In the genomic region with DNA sequence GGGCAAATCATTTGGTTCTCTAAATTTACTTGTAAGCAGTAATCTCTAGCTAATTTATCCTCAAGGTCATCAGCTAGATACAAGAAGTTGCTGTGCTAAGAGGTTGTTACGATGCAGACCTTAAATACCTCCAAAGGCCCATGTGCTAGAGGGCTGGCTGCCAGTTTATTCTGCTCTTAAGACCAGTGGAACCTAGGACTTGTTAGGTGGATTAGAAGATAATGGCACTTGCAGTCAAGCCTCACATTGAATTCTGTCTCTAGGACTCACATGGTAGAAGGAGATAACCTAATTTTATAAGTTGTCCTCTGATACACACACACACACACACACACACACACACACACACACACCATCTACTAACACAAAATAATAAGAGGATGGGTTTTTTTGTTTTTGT, we compare ENCODE assay signal across 22 mouse cellular contexts. TPM values are rescaled to one million over a fixed set of nuclear protein-coding genes. Genes with fewer than 3 reads are reported as not detected.
DNase-seq lines count a peak whose midpoint lies in the region; ATAC-seq and TF ChIP-seq lines count a peak whose summit lies in the region.
"Had no signal": no experiment of that assay in that cellular context is flagged by ENCODE, and none has a peak within 500 bp of the region (broad histone marks: within the 10 kb centered on the region; RNA-seq: fewer than 3 reads in every experiment).

No protein-coding gene starts in this region.

- H3K27ac ChIP-seq in MEL (ENCODE audit: control insufficient read depth, low read depth, low read length), result no peak overlapping the region

- no peak overlapping the region for H3K9ac ChIP-seq in MEL (ENCODE audit: control insufficient read depth, low read depth, low read length, poor library complexity, severe bottlenecking)

- peaks cover 9 to 15% of the 10 kb centered on the region in 2 experiments for H3K27me3 ChIP-seq in MEL (ENCODE audit: control insufficient read depth in 1 of 2, insufficient read depth in 2 of 2, low read length in 2 of 2)
- H3K27me3 ChIP-seq: CH12.LX had no signal

- TF ChIP-seq POLR2A in MEL (IDR thresholded peaks at IDR 0.05; ENCODE audit: control insufficient read depth in 1 of 2, insufficient read depth in 1 of 2, low read depth in 1 of 2, low read length in 2 of 2, poor library complexity in 1 of 2), result no peak

- no peaks in the 10 kb centered on the region for H3K4me1 ChIP-seq in MEL (ENCODE audit: control insufficient read depth in 1 of 2, insufficient read depth in 2 of 2, low read length in 2 of 2)

- no peak for TF ChIP-seq CTCF in MEL (IDR thresholded peaks at IDR 0.05 in 2 of 3, conservative IDR thresholded peaks at IDR 0.05 in 1 of 3; ENCODE audit: control insufficient read depth in 1 of 3, insufficient read depth in 1 of 3, low read depth in 2 of 3, low read length in 3 of 3, poor library complexity in 1 of 3, severe bottlenecking in 1 of 3)

- H3K9me3 ChIP-seq in MEL (replicated peaks; ENCODE audit: insufficient read depth, low read length), result no peaks in the 10 kb centered on the region
- H3K9me3 ChIP-seq: G1E had no signal

- peak; percentile 52 for ATAC-seq in megakaryocyte progenitor cell, adult 5-6 weeks (replicated peaks; ENCODE audit: poor library complexity)
- peak; percentile 66 for ATAC-seq in megakaryocyte-erythroid progenitor cell, adult 5-6 weeks (replicated peaks; ENCODE audit: low FRiP score, low TSS enrichment, poor library complexity, severe bottlenecking)
- ATAC-seq: activated CD4-positive, CD25-positive, alpha-beta regulatory T cell, adult 4 months; CD4-positive, CD25-positive, alpha-beta regulatory T cell, adult 4 months; Patski had no signal

- TF ChIP-seq RAD21 in MEL (IDR thresholded peaks at IDR 0.05; ENCODE audit: low read depth, low read length), result no peak

- no peaks in the 10 kb centered on the region for H3K79me2 ChIP-seq in MEL (ENCODE audit: control insufficient read depth, insufficient read depth, low read length, poor library complexity)

- no peaks in the 10 kb centered on the region; a peak in 2 of 4 replicates for H3K36me3 ChIP-seq in MEL (ENCODE audit: control insufficient read depth in 1 of 2, insufficient read depth in 2 of 2, low read length in 2 of 2)
- H3K36me3 ChIP-seq: G1E had no signal

- peak; percentile 23 for DNase-seq in MEL (ENCODE audit: low read depth, low spot score)
- DNase-seq in kidney, adult 18-20 months, result no peak
- no peak for DNase-seq in urinary bladder, postnatal 36 days (ENCODE audit: low spot score in 2 of 2)
- no peak for DNase-seq in adrenal gland, postnatal 14 days
- DNase-seq: adrenal gland, adult 2 months; adrenal gland, adult 8-10 months; adrenal gland, postnatal 10 days; adrenal gland, postnatal 25 days; adrenal gland, postnatal 36 days; B cell, adult 2 months; cerebellum, adult 11 months; cerebellum, adult 11-12 months; cerebellum, adult 18-20 months; cerebellum, adult 2 months; cerebellum, adult 8-10 months had no signal

- no peak overlapping the region for H3K4me3 ChIP-seq in MEL (ENCODE audit: control insufficient read depth in 1 of 2, insufficient read depth in 1 of 2, low read depth in 2 of 2, low read length in 2 of 2)

- TF ChIP-seq EP300 in MEL (IDR thresholded peaks at IDR 0.05; ENCODE audit: low read depth in 1 of 2, low read length in 2 of 2), result no peak

TF ChIP-seq in MEL, 35 proteins besides CTCF, POLR2A, EP300 and RAD21:
- TF ChIP-seq E2F4 (IDR thresholded peaks at IDR 0.05; ENCODE audit: borderline replicate concordance, low read depth, low read length), result no peak
- no peak for TF ChIP-seq POLR2AphosphoS2 (IDR thresholded peaks at IDR 0.05; ENCODE audit: low read length)
- no peak for TF ChIP-seq MXI1 (IDR thresholded peaks at IDR 0.05; ENCODE audit: low read depth, low read length)
- TF ChIP-seq CHD1 (IDR thresholded peaks at IDR 0.05; ENCODE audit: low read depth, low read length), result no peak
- TF ChIP-seq MAX (IDR thresholded peaks at IDR 0.05; ENCODE audit: low read length), result no peak
- no peak for TF ChIP-seq ELF1 (IDR thresholded peaks at IDR 0.05; ENCODE audit: low read depth, low read length)
- no peak for TF ChIP-seq NRF1 (IDR thresholded peaks at IDR 0.05; ENCODE audit: insufficient read depth, low read depth, low read length, poor library complexity, severe bottlenecking)
- no peak for TF ChIP-seq SMC3 (IDR thresholded peaks at IDR 0.05; ENCODE audit: low read depth, low read length)
- TF ChIP-seq GABPA (IDR thresholded peaks at IDR 0.05; ENCODE audit: low read depth, low read length), result no peak
- no peak for TF ChIP-seq MYB (IDR thresholded peaks at IDR 0.05; ENCODE audit: low read depth, low read length)
- TF ChIP-seq POLR2AphosphoS5 (IDR thresholded peaks at IDR 0.05; ENCODE audit: borderline replicate concordance, low read depth, low read length), result no peak
- no peak for TF ChIP-seq MYC (IDR thresholded peaks at IDR 0.05; ENCODE audit: low read depth, low read length)
- no peak for TF ChIP-seq RCOR1 (IDR thresholded peaks at IDR 0.05; ENCODE audit: low read depth, low read length)

RNA-seq across cellular contexts. Expression of a gene that starts 5.3 kb away (rescaled TPM):
- total RNA-seq in MEL (2012; rRNA removed), result 4.0 and 4.4 TPM in 2 replicates
- 100 to 1,000 TPM in 1 of 2 experiments, 1 to 10 TPM in 1; 5.9 to 225 TPM for polyA plus RNA-seq in MEL (2012; ENCODE audit: insufficient read depth in 1 of 2, insufficient read length in 2 of 2, low read depth in 1 of 2, low replicate concordance in 2 of 2, missing spikeins in 1 of 2)
- 30.5 and 32.5 TPM in 2 replicates for total RNA-seq in megakaryocyte progenitor cell, adult 5-6 weeks (2015)
- 30.9 and 40.6 TPM in 2 replicates for total RNA-seq in megakaryocyte progenitor cell, adult 5-6 weeks (2017)
- total RNA-seq in megakaryocyte-erythroid progenitor cell, adult 5-6 weeks (2014; fragmentation: Nextera tagmentation), result 24.7 and 30.4 TPM in 2 replicates
- 49.5 and 53.0 TPM in 2 replicates for total RNA-seq in megakaryocyte-erythroid progenitor cell, adult 5-6 weeks (2017)
- 19.9 and 24.4 TPM in 2 replicates for total RNA-seq in adrenal gland, postnatal 14 days (2021)
